ENCODE assay signal across 18 mouse cellular contexts in the genomic region with DNA sequence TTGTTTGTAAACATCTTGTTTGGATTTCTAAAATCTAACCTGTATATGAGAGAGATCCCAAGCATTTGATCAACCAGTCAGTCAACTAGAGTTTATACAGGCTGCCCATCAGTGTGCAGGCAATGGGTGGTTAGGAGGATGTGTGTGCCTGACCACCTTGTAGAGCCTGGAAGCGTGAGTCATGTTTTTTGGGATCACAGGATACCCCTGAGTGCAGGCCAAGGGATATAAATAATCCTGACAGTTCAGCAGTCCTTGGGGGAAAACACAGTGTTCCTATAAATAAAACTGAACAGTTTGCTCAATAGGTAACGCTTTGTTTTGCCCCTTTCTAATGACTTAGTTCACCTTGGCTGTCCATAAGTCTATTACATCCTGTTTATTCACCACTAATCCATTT. TPM values are rescaled to one million over a fixed set of nuclear protein-coding genes. Genes with fewer than 3 reads are reported as not detected.
A peak's percentile ranks its signal among the peaks of the same experiment; 100 is the strongest.
DNase-seq lines count a peak whose midpoint lies in the region.
"Had no signal": no experiment of that assay in that cellular context is flagged by ENCODE, and none has a peak within 500 bp of the region (broad histone marks: within the 10 kb centered on the region; RNA-seq: fewer than 3 reads in every experiment).

No protein-coding gene starts in this region.

- intact Hi-C loops in heart, postnatal 14 days (cut with DNase I), result no loop called here

- no peaks in the 10 kb centered on the region for H3K4me1 ChIP-seq in hindbrain, embryonic 10.5 days (replicated peaks)
- H3K4me1 ChIP-seq: limb, embryonic 15.5 days; neural tube, embryonic 12.5 days had no signal

- H3K36me3 ChIP-seq in hindbrain, embryonic 10.5 days, result no peaks in the 10 kb centered on the region
- H3K36me3 ChIP-seq: limb, embryonic 15.5 days; neural tube, embryonic 12.5 days had no signal

- no peaks in the 10 kb centered on the region for H3K9me3 ChIP-seq in hindbrain, embryonic 10.5 days
- H3K9me3 ChIP-seq: limb, embryonic 15.5 days; neural tube, embryonic 12.5 days had no signal

- H3K4me3 ChIP-seq in hindbrain, embryonic 10.5 days, result no peak overlapping the region
- H3K4me3 ChIP-seq: limb, embryonic 15.5 days; neural tube, embryonic 12.5 days had no signal

- WGBS in hindbrain, embryonic 10.5 days, result 85% methylated on average over 2 of the region's 2 CpGs

- peak; percentile 11 for DNase-seq in adrenal gland, adult 8-10 months
- no peak for DNase-seq in adrenal gland, postnatal 25 days
- DNase-seq in kidney, adult 9 months, result peak; percentile 41
- DNase-seq in kidney, adult 8-10 months, result no peak
- peak; percentile 31 to 53 for DNase-seq in adrenal gland, postnatal 36 days
- peak; percentile 16 to 23 for DNase-seq in heart, postnatal 14 days
- no peak for DNase-seq in cerebellum, adult 9-11 months
- DNase-seq in hindbrain, embryonic 10.5 days (ENCODE audit: low spot score), result no peak
- DNase-seq: cerebellum, adult 11 months; cerebellum, postnatal 25 days; lung, adult 18-20 months; spleen, adult 18-20 months; thymus, adult 18-20 months had no signal

- H3K27ac ChIP-seq in hindbrain, embryonic 10.5 days, result no peak overlapping the region
- H3K27ac ChIP-seq: hindbrain, postnatal 0 days; kidney, postnatal 0 days; limb, embryonic 15.5 days; neural tube, embryonic 12.5 days had no signal

- no peaks in the 10 kb centered on the region for H3K27me3 ChIP-seq in hindbrain, embryonic 10.5 days (ENCODE audit: insufficient read depth, poor library complexity, severe bottlenecking)
- H3K27me3 ChIP-seq: limb, embryonic 15.5 days; neural tube, embryonic 12.5 days had no signal

RNA-seq across cellular contexts. Expression of gene Plekhg1, which starts 55.7 kb away (rescaled TPM):
- 1 to 10 TPM; 4.0 to 8.7 (median 6.7) TPM for total RNA-seq in adrenal gland, adult 8-10 months (2022)
- 6.2 and 6.6 TPM in 2 replicates for total RNA-seq in adrenal gland, postnatal 25 days (2021)
- 1 to 10 TPM; 5.5 to 7.7 TPM for total RNA-seq in adrenal gland, postnatal 36 days (2021)
- total RNA-seq in heart, postnatal 14 days (2021), result 10 to 100 TPM; 16.3 to 16.4 TPM
- polyA plus RNA-seq in hindbrain, embryonic 10.5 days (2016; fragmentation: Nextera tagmentation; extraction: Ambion mirVana), result 10.9 and 12.5 TPM in 2 replicates
- total RNA-seq: megakaryocyte-erythroid progenitor cell, adult 5-6 weeks had no signal

Comparison
In these comparisons a context has a peak if more than half of its experiments do, and no peak if none do; other contexts are left out.
1. DNase-seq: peak in adrenal gland, adult 8-10 months (single experiment), kidney, adult 9 months (single experiment), adrenal gland, postnatal 36 days (2 of 2) and heart, postnatal 14 days (2 of 2); none in adrenal gland, postnatal 25 days (single experiment), kidney, adult 8-10 months (0 of 2), cerebellum, adult 9-11 months (single experiment) and hindbrain, embryonic 10.5 days (single experiment).